Mouse (Mus musculus): ENCODE results near the gene Phactr2. TPM values are rescaled to one million over a fixed set of nuclear protein-coding genes. Genes with fewer than 3 reads are reported as not detected.
A peak's percentile ranks its signal among the peaks of the same experiment; 100 is the strongest.
"Not testable (repeated sequence)": the region's sequence is repeated elsewhere in the genome, so short reads cannot be mapped to it uniquely, and the experiment has no call there.

Gene Phactr2
- polyA plus RNA-seq, 1 experiment from 2014 or later, result 17.5 TPM

GRCm38 (mm10) chr10:13212326-13212725, 261.9 kb downstream of the Phactr2 start:
- Histone ChIP-seq H3K9me3 (no peaks in the 10 kb centered on the region), H3K4me2 (replicated peaks) (no peak overlapping the region), H3K4me3 (replicated peaks) (no peak overlapping the region), H3K9ac (no peak overlapping the region), H3K27ac (no peak overlapping the region), H3K4me1 (replicated peaks) (peaks cover 9% of the 10 kb centered on the region; the same call in 1 of the 2 replicates), H3K36me3 (no peaks in the 10 kb centered on the region), H3K27me3 (replicated peaks) (no peaks in the 10 kb centered on the region)
- WGBS, result 69% methylated on average over 9 of the region's 9 CpGs
- no peak for ATAC-seq

- H3K27ac ChIP-seq, result peak overlapping the region; percentile 45; the same call in 1 of the 2 replicates
- H3K4me3 ChIP-seq (replicated peaks), result no peak overlapping the region
- no peak overlapping the region for H3K4me2 ChIP-seq (replicated peaks)
- no peaks in the 10 kb centered on the region for H3K27me3 ChIP-seq (replicated peaks)
- 23% methylated on average over 8 of the region's 8 CpGs for WGBS
- peaks cover 9% of the 10 kb centered on the region; the same call in 1 of the 2 replicates for H3K4me1 ChIP-seq (replicated peaks)
- H3K9ac ChIP-seq, result no peak overlapping the region
- H3K9me3 ChIP-seq, result no peaks in the 10 kb centered on the region
- no peaks in the 10 kb centered on the region for H3K36me3 ChIP-seq
- peak; percentile 80 for ATAC-seq
Measured at GRCm38 (mm10) chr10:13209930-13210637, 264.1 kb downstream of the Phactr2 start.

GRCm38 (mm10) chr10:13209506-13209905, 264.7 kb downstream of the Phactr2 start:
- Histone ChIP-seq H3K4me1 (replicated peaks) (peaks cover 9% of the 10 kb centered on the region; the same call in 1 of the 2 replicates), H3K27ac (no peak overlapping the region; the same call in 1 of the 2 replicates), H3K9ac (no peak overlapping the region), H3K36me3 (no peaks in the 10 kb centered on the region), H3K27me3 (replicated peaks) (no peaks in the 10 kb centered on the region), H3K4me3 (replicated peaks) (no peak overlapping the region), H3K4me2 (replicated peaks) (no peak overlapping the region), H3K9me3 (no peaks in the 10 kb centered on the region)
- no peak for ATAC-seq
- 53% methylated on average over 3 of the region's 3 CpGs for WGBS

- Histone ChIP-seq H3K4me3 (replicated peaks) (no peak overlapping the region), H3K9ac (no peak overlapping the region), H3K27ac (no peak overlapping the region), H3K27me3 (replicated peaks) (no peaks in the 10 kb centered on the region), H3K36me3 (no peaks in the 10 kb centered on the region), H3K4me1 (replicated peaks) (peaks cover 7% of the 10 kb centered on the region; the same call in 1 of the 2 replicates), H3K4me2 (replicated peaks) (no peak overlapping the region), H3K9me3 (no peaks in the 10 kb centered on the region)
- 78% methylated on average over 4 of the region's 4 CpGs for WGBS
- no peak for ATAC-seq
Measured at GRCm38 (mm10) chr10:13209061-13209460, 265.2 kb downstream of the Phactr2 start.

- ATAC-seq, result no peak
- H3K9ac ChIP-seq, result no peak overlapping the region
- H3K27me3 ChIP-seq (replicated peaks), result no peaks in the 10 kb centered on the region
- no peak overlapping the region for H3K4me3 ChIP-seq (replicated peaks)
- H3K36me3 ChIP-seq, result no peaks in the 10 kb centered on the region
- no peak overlapping the region for H3K4me2 ChIP-seq (replicated peaks)
- no peak overlapping the region for H3K27ac ChIP-seq
- 89% methylated on average over 6 of the region's 6 CpGs for WGBS
- H3K9me3 ChIP-seq, result no peaks in the 10 kb centered on the region
- H3K4me1 ChIP-seq (replicated peaks), result no peaks in the 10 kb centered on the region
Measured at GRCm38 (mm10) chr10:13201741-13202293, 272.4 kb downstream of the Phactr2 start.

- Histone ChIP-seq H3K36me3 (no peaks in the 10 kb centered on the region), H3K27me3 (replicated peaks) (no peaks in the 10 kb centered on the region), H3K27ac (no peak overlapping the region), H3K9ac (no peak overlapping the region), H3K4me2 (replicated peaks) (no peak overlapping the region), H3K9me3 (no peaks in the 10 kb centered on the region), H3K4me1 (replicated peaks) (no peaks in the 10 kb centered on the region), H3K4me3 (replicated peaks) (no peak overlapping the region)
- 89% methylated on average over 3 of the region's 3 CpGs for WGBS
- ATAC-seq, result no peak
Measured at GRCm38 (mm10) chr10:13200862-13201261, 273.4 kb downstream of the Phactr2 start.

GRCm38 (mm10) chr10:13199234-13199633, 275.0 kb downstream of the Phactr2 start:
- no peaks in the 10 kb centered on the region for H3K27me3 ChIP-seq (replicated peaks)
- no peak overlapping the region for H3K27ac ChIP-seq
- H3K9me3 ChIP-seq, result no peaks in the 10 kb centered on the region
- 89% methylated on average over 1 of the region's 1 CpGs for WGBS
- H3K4me2 ChIP-seq (replicated peaks), result no peak overlapping the region
- H3K4me1 ChIP-seq (replicated peaks), result no peaks in the 10 kb centered on the region
- no peak for ATAC-seq
- no peak overlapping the region for H3K4me3 ChIP-seq (replicated peaks)
- no peak overlapping the region for H3K9ac ChIP-seq
- H3K36me3 ChIP-seq, result no peaks in the 10 kb centered on the region

GRCm38 (mm10) chr10:13196872-13197507, 277.2 kb downstream of the Phactr2 start:
- no peak overlapping the region for H3K4me3 ChIP-seq (replicated peaks)
- no peak overlapping the region for H3K27ac ChIP-seq
- H3K9ac ChIP-seq, result no peak overlapping the region
- no peak for ATAC-seq
- no peaks in the 10 kb centered on the region for H3K9me3 ChIP-seq
- H3K4me1 ChIP-seq (replicated peaks), result 0 out of 2 replicates have a peak, but pooled peaks cover 3% of the 10 kb centered on the region
- no peak overlapping the region for H3K4me2 ChIP-seq (replicated peaks)
- WGBS, result 66% methylated on average over 8 of the region's 8 CpGs
- no peaks in the 10 kb centered on the region for H3K36me3 ChIP-seq
- no peaks in the 10 kb centered on the region for H3K27me3 ChIP-seq (replicated peaks)

- not testable (repeated sequence) for H3K36me3 ChIP-seq; ATAC-seq; H3K9ac ChIP-seq; H3K27ac ChIP-seq; H3K27me3 ChIP-seq (replicated peaks); H3K4me1 ChIP-seq (replicated peaks); H3K9me3 ChIP-seq
- H3K4me2 ChIP-seq (replicated peaks), result peak overlapping the region; percentile 66
- H3K4me3 ChIP-seq (replicated peaks), result peak overlapping the region; percentile 96
- WGBS, result 88% methylated on average over 7 of the region's 7 CpGs
Measured at GRCm38 (mm10) chr10:13193496-13193895, 280.7 kb downstream of the Phactr2 start.

GRCm38 (mm10) chr10:13192731-13193351, 281.4 kb downstream of the Phactr2 start, which contains the start of gene Ltv1:
Gene Ltv1, minus strand, starts transcription at chr10:13193168.
- Histone ChIP-seq H3K4me1 (replicated peaks) (peaks cover 9% of the 10 kb centered on the region), H3K9me3 (no peaks in the 10 kb centered on the region), H3K4me3 (replicated peaks) (peak within 1 kb of the TSS; percentile 96), H3K36me3 (0 out of 2 replicates have a peak, but pooled peaks cover 3% of the 10 kb centered on the region), H3K9ac (peak within 1 kb of the TSS; percentile 85), H3K4me2 (replicated peaks) (peak within 1 kb of the TSS; percentile 66), H3K27ac (peak within 1 kb of the TSS; percentile 91), H3K27me3 (replicated peaks) (no peaks in the 10 kb centered on the region)
- WGBS, result under 1% methylated on average over 43 of the region's 43 CpGs
- ATAC-seq, result peak; percentile 99

- Histone ChIP-seq H3K27ac (no peak overlapping the region; the same call in 1 of the 2 replicates), H3K9me3 (no peaks in the 10 kb centered on the region), H3K9ac (no peak overlapping the region), H3K4me1 (replicated peaks) (peaks cover 9% of the 10 kb centered on the region), H3K27me3 (replicated peaks) (no peaks in the 10 kb centered on the region), H3K36me3 (0 out of 2 replicates have a peak, but pooled peaks cover 3% of the 10 kb centered on the region), H3K4me2 (replicated peaks) (no peak overlapping the region), H3K4me3 (replicated peaks) (no peak overlapping the region)
- WGBS, result 57% methylated on average over 5 of the region's 5 CpGs
- peak; percentile 53 for ATAC-seq
Measured at GRCm38 (mm10) chr10:13189881-13190280, 284.3 kb downstream of the Phactr2 start.

- peaks cover 14% of the 10 kb centered on the region for H3K36me3 ChIP-seq
- H3K4me3 ChIP-seq (replicated peaks), result no peak overlapping the region
- ATAC-seq, result no peak
- H3K4me1 ChIP-seq (replicated peaks), result peaks cover 4% of the 10 kb centered on the region
- no peaks in the 10 kb centered on the region for H3K9me3 ChIP-seq
- WGBS, result 66% methylated on average over 3 of the region's 3 CpGs
- H3K27me3 ChIP-seq (replicated peaks), result no peaks in the 10 kb centered on the region
- H3K9ac ChIP-seq, result no peak overlapping the region
- H3K4me2 ChIP-seq (replicated peaks), result no peak overlapping the region
- H3K27ac ChIP-seq, result 0 out of 2 replicates have a peak overlapping the region, but pooled peaks have one; percentile 37
Measured at GRCm38 (mm10) chr10:13186754-13187153, 287.5 kb downstream of the Phactr2 start.

All from intestine, embryonic 15.5 days (tissue).